Mouse (Mus musculus) CH12.LX (cell line): ENCODE data around the gene 9930022D16Rik. TPM values are rescaled to one million over a fixed set of nuclear protein-coding genes. Genes with fewer than 3 reads are reported as not detected.
A peak's percentile ranks its signal among the peaks of the same experiment; 100 is the strongest.

Experiments used
- DNase-seq: peaks from one replicate; pipeline ENCODE4 v3.0.0-alpha.2; 2013; ENCODE audit errors: extremely low read depth
- H3K27ac ChIP-seq: 2 replicates; pipeline ENCODE4 v1.5.1; 2012; ENCODE audit warnings: low read depth, mild to moderate bottlenecking, control low read depth, moderate library complexity; ENCODE audit not compliant: insufficient read depth
- H3K27me3 ChIP-seq: replicated peaks from 2 replicates; pipeline ENCODE3; 2012; ENCODE audit warnings: inconsistent platforms
- H3K36me3 ChIP-seq, 2 experiments: replicated peaks in 1 of 2; 2 replicates each; pipeline versions ENCODE3 to v1.6.1; 2012; ENCODE audit warnings: inconsistent platforms in 1 of 2, low read length in 1 of 2, mild to moderate bottlenecking in 1 of 2, mixed read lengths in 1 of 2, moderate library complexity in 1 of 2; ENCODE audit not compliant: control insufficient read depth in 1 of 2, insufficient read depth in 1 of 2
- H3K4me1 ChIP-seq, 2 experiments: 2 replicates each; pipeline ENCODE4 v1.6.1; 2012; ENCODE audit warnings: inconsistent platforms in 1 of 2, moderate library complexity in 1 of 2; ENCODE audit not compliant: insufficient read depth in 2 of 2, control insufficient read depth in 1 of 2
- H3K4me2 ChIP-seq: 2 replicates; pipeline ENCODE4 v1.6.1; 2012; ENCODE audit warnings: low read depth, mild to moderate bottlenecking, control low read depth; ENCODE audit not compliant: poor library complexity, insufficient read depth, severe bottlenecking
- H3K4me3 ChIP-seq, 3 experiments: fragments of 150-350 bp in 1 of 3; sonication (generic) in 1 of 3; replicated peaks in 1 of 3; 2 replicates each; pipeline versions ENCODE3 to v1.5.1; 2011 to 2012; ENCODE audit warnings: low read depth in 2 of 3, low read length in 2 of 3, mild to moderate bottlenecking in 2 of 3, moderate library complexity in 2 of 3, control low read depth in 1 of 3, improper control_type of control experiment in 1 of 3, inconsistent platforms in 1 of 3, mixed read lengths in 1 of 3; ENCODE audit not compliant: poor library complexity in 1 of 3
- H3K79me2 ChIP-seq: replicated peaks from 2 replicates; pipeline ENCODE4 v1.6.1; 2012; ENCODE audit warnings: mild to moderate bottlenecking, moderate library complexity; ENCODE audit not compliant: control insufficient read depth, poor library complexity, insufficient read depth, severe bottlenecking; ENCODE audit errors: extremely low read depth
- H3K9ac ChIP-seq: 2 replicates; pipeline ENCODE4 v1.6.1; 2012; ENCODE audit warnings: low read depth, mild to moderate bottlenecking, control low read depth, moderate library complexity; ENCODE audit not compliant: insufficient read depth
- H3K9me3 ChIP-seq: replicated peaks from 2 replicates; pipeline ENCODE3; 2012; ENCODE audit warnings: low read length, inconsistent platforms, mixed read lengths
- BHLHE40 ChIP-seq: IDR thresholded peaks from 2 replicates; pipeline ENCODE4 v1.6.1; 2011; ENCODE audit warnings: mild to moderate bottlenecking, low read depth, low read length, improper control_type of control experiment
- CHD1 ChIP-seq: IDR thresholded peaks from 2 replicates; pipeline ENCODE4 v1.6.1; 2012; ENCODE audit warnings: low read depth, low read length, improper control_type of control experiment, inconsistent platforms
- CHD2 ChIP-seq: IDR thresholded peaks from 2 replicates; pipeline ENCODE4 v1.6.1; 2011; ENCODE audit warnings: low read length, improper control_type of control experiment
- CTCF ChIP-seq, 2 experiments: IDR thresholded peaks in 1 of 2; conservative IDR thresholded peaks in 1 of 2; 2 replicates each; pipeline ENCODE4 v1.5.1; 2011 to 2012; ENCODE audit warnings: low read depth in 2 of 2, low read length in 2 of 2, improper control_type of control experiment in 1 of 2, inconsistent platforms in 1 of 2, mild to moderate bottlenecking in 1 of 2, moderate library complexity in 1 of 2
- E2F4 ChIP-seq: IDR thresholded peaks from 2 replicates; pipeline ENCODE4 v1.6.1; 2011; ENCODE audit warnings: low read depth, low read length, improper control_type of control experiment; ENCODE audit not compliant: insufficient replicate concordance
- EP300 ChIP-seq: IDR thresholded peaks from 2 replicates; pipeline ENCODE4 v1.6.1; 2011; ENCODE audit warnings: low read length, improper control_type of control experiment
- IRF4 ChIP-seq: IDR thresholded peaks from 2 replicates; pipeline ENCODE4 v1.6.1; 2014; ENCODE audit warnings: low read depth, mild to moderate bottlenecking, inconsistent platforms, low read length, improper control_type of control experiment
- JUN ChIP-seq: IDR thresholded peaks from 2 replicates; pipeline ENCODE4 v1.6.1; 2011; ENCODE audit warnings: low read depth, mild to moderate bottlenecking, low read length, improper control_type of control experiment, moderate library complexity; ENCODE audit not compliant: insufficient read depth
- KAT2A ChIP-seq: IDR thresholded peaks from 2 replicates; pipeline ENCODE4 v1.6.1; 2012; ENCODE audit warnings: low read length, improper control_type of control experiment, inconsistent platforms; ENCODE audit not compliant: insufficient replicate concordance
- MAFK ChIP-seq: IDR thresholded peaks from 2 replicates; pipeline ENCODE4 v1.6.1; 2011; ENCODE audit warnings: low read length, improper control_type of control experiment; ENCODE audit not compliant: insufficient replicate concordance
- MAZ ChIP-seq: IDR thresholded peaks from 2 replicates; pipeline ENCODE4 v1.6.1; 2012; ENCODE audit warnings: low read depth, mild to moderate bottlenecking, inconsistent platforms, low read length, improper control_type of control experiment, moderate library complexity
- MEF2A ChIP-seq: IDR thresholded peaks from 2 replicates; pipeline ENCODE4 v1.6.1; 2014; ENCODE audit warnings: low read depth, mild to moderate bottlenecking, inconsistent platforms, low read length, improper control_type of control experiment, borderline replicate concordance
- MXI1 ChIP-seq: IDR thresholded peaks from 2 replicates; pipeline ENCODE4 v1.6.1; 2011; ENCODE audit warnings: mild to moderate bottlenecking, low read depth, low read length, improper control_type of control experiment
- MYC ChIP-seq: IDR thresholded peaks from 2 replicates; pipeline ENCODE4 v1.6.1; 2011; ENCODE audit warnings: low read depth, mild to moderate bottlenecking, improper control_type of control experiment, low read length
- NELFE ChIP-seq: IDR thresholded peaks from 2 replicates; pipeline ENCODE4 v1.6.1; 2011; ENCODE audit warnings: low read depth, low read length, improper control_type of control experiment
- NRF1 ChIP-seq: IDR thresholded peaks from 2 replicates; pipeline ENCODE4 v1.6.1; 2014; ENCODE audit warnings: low read depth, mild to moderate bottlenecking, inconsistent platforms, low read length, improper control_type of control experiment, moderate library complexity
- PAX5 ChIP-seq: IDR thresholded peaks from 2 replicates; pipeline ENCODE4 v1.6.1; 2012; ENCODE audit warnings: low read length, inconsistent platforms, mixed read lengths
- POLR2A ChIP-seq: IDR thresholded peaks from 2 replicates; pipeline ENCODE4 v1.6.1; 2011; ENCODE audit warnings: low read depth, mild to moderate bottlenecking, improper control_type of control experiment, low read length
- POLR2AphosphoS2 ChIP-seq: IDR thresholded peaks from 2 replicates; pipeline ENCODE4 v1.6.1; 2011; ENCODE audit warnings: low read depth, low read length, improper control_type of control experiment
- RAD21 ChIP-seq: IDR thresholded peaks from 2 replicates; pipeline ENCODE4 v1.6.1; 2011; ENCODE audit warnings: low read depth, mild to moderate bottlenecking, low read length, improper control_type of control experiment, moderate library complexity
- RCOR1 ChIP-seq: conservative IDR thresholded peaks from 2 replicates; pipeline ENCODE4 v1.6.1; 2012; ENCODE audit warnings: low read depth, mild to moderate bottlenecking, inconsistent platforms, low read length, improper control_type of control experiment
- SIN3A ChIP-seq: IDR thresholded peaks from 2 replicates; pipeline ENCODE4 v1.6.1; 2012; ENCODE audit warnings: low read length, improper control_type of control experiment, inconsistent platforms
- SMC3 ChIP-seq: IDR thresholded peaks from 2 replicates; pipeline ENCODE4 v1.6.1; 2011; ENCODE audit warnings: low read depth, low read length, improper control_type of control experiment
- TBP ChIP-seq: conservative IDR thresholded peaks from 2 replicates; pipeline ENCODE4 v1.6.1; 2011; ENCODE audit warnings: low read depth, low read length, improper control_type of control experiment
- TCF12 ChIP-seq: IDR thresholded peaks from 2 replicates; pipeline ENCODE4 v1.6.1; 2014; ENCODE audit warnings: low read depth, mild to moderate bottlenecking, inconsistent platforms, low read length, improper control_type of control experiment
- UBTF ChIP-seq: IDR thresholded peaks from 2 replicates; pipeline ENCODE4 v1.6.1; 2012; ENCODE audit warnings: low read depth, mild to moderate bottlenecking, inconsistent platforms, low read length, improper control_type of control experiment, moderate library complexity
- USF1 ChIP-seq: IDR thresholded peaks from 2 replicates; pipeline ENCODE4 v1.6.1; 2014; ENCODE audit warnings: low read depth, mild to moderate bottlenecking, inconsistent platforms, low read length, improper control_type of control experiment
- USF2 ChIP-seq: conservative IDR thresholded peaks from 2 replicates; pipeline ENCODE4 v1.6.1; 2011; ENCODE audit warnings: low read depth, low read length, improper control_type of control experiment
- ZNF384 ChIP-seq: IDR thresholded peaks from 2 replicates; pipeline ENCODE4 v1.6.1; 2012; ENCODE audit warnings: low read depth, low read length, improper control_type of control experiment, inconsistent platforms
- dilution Hi-C: fragments of 300-500 bp; cut with MboI; formaldehyde crosslinking; loops from 2 replicates; pipeline ENCODE4 v1.14.3; 2020; ENCODE audit warnings: low sequenced_read_pairs; ENCODE audit not compliant: extremely low pct_unique_long_range_greater_than_20kb, extremely low pct_ligation_motif_present
- in situ Hi-C: fragments of 300-500 bp; cut with MboI; formaldehyde crosslinking; loops from 3 replicates; pipeline ENCODE4 v1.14.3; 2019; ENCODE audit warnings: low sequenced_read_pairs, low pct_ligation_motif_present, low pct_unique_long_range_greater_than_20kb, mixed read lengths
- polyA plus RNA-seq: library from polyadenylated mRNA; unstranded; fragments of >175 nt; gene quantifications from 2 replicates; pipeline ENCODE4 v1.2.1, GENCODE M21; 2012; ENCODE audit warnings: low read depth; ENCODE audit not compliant: insufficient read length
- total RNA-seq, 2 experiments: library from RNA; depleted of rRNA; stranded (reverse); fragments of 300-350 nt in 1 of 2; fragments of >200 nt in 1 of 2; gene quantifications; 2 replicates each; pipeline ENCODE4 v1.2.3; 2012 to 2014

Gene 9930022D16Rik
- total and polyA plus RNA-seq, 3 experiments: 0.08 TPM; not detected in 1

DNA sequence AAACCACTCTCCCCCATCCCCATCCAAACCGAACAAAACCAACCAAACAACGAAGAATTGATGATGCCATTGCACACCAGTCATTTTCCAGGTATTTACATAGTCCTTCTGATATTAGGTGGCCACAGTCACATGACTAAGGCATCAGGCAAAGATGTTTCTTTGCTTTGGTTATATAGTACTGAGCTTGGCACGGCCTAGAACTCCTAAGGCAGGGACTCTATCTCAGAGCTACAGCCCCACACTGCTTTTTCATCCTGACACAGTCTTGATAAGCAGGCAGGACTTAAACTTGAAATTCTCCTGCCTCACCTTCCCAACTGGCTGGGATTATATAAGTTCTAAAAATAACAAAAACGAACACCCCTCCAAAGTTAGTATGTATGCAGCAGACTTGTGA lies 51.4 kb downstream of the 9930022D16Rik start:
- H3K4me2 ChIP-seq: no peak overlapping the region
- in situ Hi-C loops (no loop called here), dilution Hi-C loops (no loop called here)
- H3K27me3 ChIP-seq: no peaks in the 10 kb centered on the region
- no peaks in the 10 kb centered on the region for H3K9me3 ChIP-seq
- H3K4me3 ChIP-seq: no peak overlapping the region
- no peak for DNase-seq
- no peak overlapping the region for H3K9ac ChIP-seq
- H3K4me1 ChIP-seq: peaks cover 7 to 38% of the 10 kb centered on the region in 2 experiments; a peak in 3 of 4 replicates
- peaks cover 19 to 63% of the 10 kb centered on the region in 2 experiments for H3K36me3 ChIP-seq
- TF ChIP-seq SMC3: no peak
- TF ChIP-seq POLR2A: no peak
- TF ChIP-seq MAFK: no peak
- 0 out of 2 replicates have a peak, but pooled peaks have one; percentile 29 for TF ChIP-seq POLR2AphosphoS2
- TF ChIP-seq NELFE: no peak
- no peak for TF ChIP-seq SIN3A
- TF ChIP-seq MAZ: no peak
- no peak for TF ChIP-seq USF2
- TF ChIP-seq JUN: 0 out of 2 replicates have a peak, but pooled peaks have one; percentile 2
- TF ChIP-seq CHD2: no peak
- no peak for TF ChIP-seq EP300
- no peak for TF ChIP-seq TBP
- TF ChIP-seq CHD1: no peak
- no peak for TF ChIP-seq RCOR1
- no peak for TF ChIP-seq E2F4
- peak; percentile 42; the same call in 1 of the 2 replicates for TF ChIP-seq IRF4
- no peak for TF ChIP-seq ZNF384
- no peak for TF ChIP-seq PAX5
- peak; percentile 15; the same call in 1 of the 2 replicates for TF ChIP-seq USF1
- no peak for TF ChIP-seq TCF12
- no peak for TF ChIP-seq UBTF
- no peak for TF ChIP-seq RAD21
- no peak for TF ChIP-seq MEF2A
- TF ChIP-seq MYC: no peak
- no peak; the same call in 1 of the 2 replicates for TF ChIP-seq BHLHE40
- no peak for TF ChIP-seq KAT2A
- no peak for TF ChIP-seq CTCF (conservative IDR thresholded peaks at IDR 0.05 in 1 of 2, IDR thresholded peaks at IDR 0.05 in 1 of 2; ENCODE audit: low read depth in 2 of 2, low read length in 2 of 2)
- TF ChIP-seq MXI1: no peak
- no peak for TF ChIP-seq NRF1
- no peaks in the 10 kb centered on the region for H3K79me2 ChIP-seq
- H3K27ac ChIP-seq: no peak overlapping the region
